Mouse (Mus musculus): Measurements from ENCODE around the gene Mrps17. TPM values are rescaled to one million over a fixed set of nuclear protein-coding genes. Genes with fewer than 3 reads are reported as not detected.

Mrps17 gene
- total RNA-seq, 2 experiments from 2014 or later: 78.0 to 87.8 TPM

DNA sequence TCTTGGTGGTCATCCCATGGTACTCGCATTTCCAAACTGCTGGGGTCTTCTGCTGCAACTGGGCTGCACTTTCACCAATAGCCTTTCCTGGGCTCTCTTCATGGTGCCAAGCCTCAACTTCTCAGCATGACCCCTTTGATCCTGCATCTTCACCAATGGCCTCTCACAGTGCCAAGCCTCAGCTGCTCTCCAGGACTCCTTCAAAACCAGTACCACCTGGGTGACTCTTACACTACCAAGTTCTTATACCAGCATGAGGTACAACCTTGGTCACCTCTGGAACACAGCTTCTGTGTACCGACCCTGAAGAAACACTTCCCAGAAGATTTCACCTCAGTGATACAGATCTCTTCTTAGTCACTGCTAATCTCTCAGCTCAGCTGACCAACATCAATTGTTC lies 6.9 kb upstream of the Mrps17 start, which contains the start of gene Sept14:
Gene Sept14, minus strand, starts transcription at position 101 of the 400 bp plus-strand sequence.
- H3K4me3 ChIP-seq: no peak within 1 kb of the TSS
- intact Hi-C loops (cut with DNase I): no loop called here
- no peak for DNase-seq (ENCODE audit: extremely low spot score in 1 of 2, low spot score in 2 of 2)
- H3K27ac ChIP-seq: no peak within 1 kb of the TSS
- no peak for TF ChIP-seq CTCF (IDR thresholded peaks at IDR 0.05)

DNA sequence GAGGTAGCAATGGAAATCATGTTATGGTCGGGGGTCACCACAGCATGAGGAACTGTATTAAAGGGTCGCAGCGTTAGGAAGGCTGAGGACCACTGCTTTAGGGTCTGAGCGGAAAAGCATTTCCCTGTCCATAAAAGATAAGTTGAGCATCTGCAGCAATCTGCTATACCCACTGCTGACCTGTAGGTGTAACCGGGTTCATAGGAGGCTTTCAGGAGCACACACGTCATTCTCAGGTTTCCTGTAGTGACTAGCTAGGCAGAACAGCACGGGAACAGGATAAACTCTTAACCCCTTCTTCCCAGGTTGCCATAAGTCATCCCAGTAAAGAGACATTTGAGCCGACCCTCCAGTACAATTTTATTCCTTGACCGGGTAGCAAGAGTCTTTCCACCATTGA lies 1.7 kb downstream of the Mrps17 start:
- no peak overlapping the region for H3K4me3 ChIP-seq
- TF ChIP-seq CTCF (IDR thresholded peaks at IDR 0.05): no peak; the same call in 1 of the 2 replicates
- no peak for DNase-seq (ENCODE audit: extremely low spot score in 1 of 2, low spot score in 2 of 2)
- no peak overlapping the region for H3K27ac ChIP-seq
- intact Hi-C loops (cut with DNase I): no loop called here

DNA sequence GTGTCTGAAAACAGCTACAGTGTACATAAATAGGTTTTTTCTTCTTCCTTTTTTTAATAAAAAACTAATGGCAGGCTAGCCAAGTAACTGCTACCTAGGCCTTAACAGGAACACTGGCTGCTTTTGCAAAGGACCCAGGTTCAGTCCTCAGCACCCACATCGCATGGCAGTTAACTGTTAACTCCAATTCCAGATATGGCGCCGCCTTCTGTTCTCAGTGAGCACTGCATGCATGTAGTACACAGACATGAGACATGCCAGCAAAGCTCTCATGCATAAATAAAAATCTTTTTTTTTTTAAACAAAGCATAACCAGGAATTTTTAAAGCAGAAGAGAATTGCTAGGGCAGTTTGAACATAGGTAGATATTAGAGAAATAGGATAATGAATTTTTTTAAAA lies 4.9 kb downstream of the Mrps17 start:
- intact Hi-C loops (cut with DNase I): no loop called here
- H3K4me3 ChIP-seq: no peak overlapping the region
- no peak overlapping the region for H3K27ac ChIP-seq
- DNase-seq (ENCODE audit: extremely low spot score in 1 of 2, low spot score in 2 of 2): no peak
- TF ChIP-seq CTCF (IDR thresholded peaks at IDR 0.05): peak; percentile 9

DNA sequence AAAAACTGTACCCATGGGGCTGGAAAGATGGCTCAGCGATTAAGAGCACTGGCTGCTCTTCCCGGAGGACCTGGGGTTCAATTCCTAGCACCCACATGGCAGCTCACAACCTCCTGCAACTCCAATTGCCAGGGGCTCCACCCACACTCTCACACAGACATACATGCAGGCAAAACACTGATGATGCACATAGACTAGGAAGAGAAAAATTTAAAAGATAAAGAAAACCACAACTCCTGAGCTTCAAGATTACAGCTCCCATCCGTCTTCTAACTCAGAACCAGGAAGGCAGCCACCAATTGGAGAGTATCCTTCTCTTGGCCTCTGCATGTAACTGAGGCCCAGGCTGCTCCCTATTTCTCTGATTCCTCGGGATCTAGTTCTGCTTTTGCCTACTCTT lies 9.0 kb downstream of the Mrps17 start:
- TF ChIP-seq CTCF (IDR thresholded peaks at IDR 0.05): no peak
- intact Hi-C loops (cut with DNase I): loop anchor here (2.0 kb wide), 1 partner anchor 53 kb away; the partner anchor contains the start of gene Zfp11
- Histone ChIP-seq H3K4me3 (peak overlapping the region; percentile 68), H3K27ac (peak overlapping the region; percentile 92; the same call in 1 of the 2 replicates)
- no peak for DNase-seq (ENCODE audit: extremely low spot score in 1 of 2, low spot score in 2 of 2)

DNA sequence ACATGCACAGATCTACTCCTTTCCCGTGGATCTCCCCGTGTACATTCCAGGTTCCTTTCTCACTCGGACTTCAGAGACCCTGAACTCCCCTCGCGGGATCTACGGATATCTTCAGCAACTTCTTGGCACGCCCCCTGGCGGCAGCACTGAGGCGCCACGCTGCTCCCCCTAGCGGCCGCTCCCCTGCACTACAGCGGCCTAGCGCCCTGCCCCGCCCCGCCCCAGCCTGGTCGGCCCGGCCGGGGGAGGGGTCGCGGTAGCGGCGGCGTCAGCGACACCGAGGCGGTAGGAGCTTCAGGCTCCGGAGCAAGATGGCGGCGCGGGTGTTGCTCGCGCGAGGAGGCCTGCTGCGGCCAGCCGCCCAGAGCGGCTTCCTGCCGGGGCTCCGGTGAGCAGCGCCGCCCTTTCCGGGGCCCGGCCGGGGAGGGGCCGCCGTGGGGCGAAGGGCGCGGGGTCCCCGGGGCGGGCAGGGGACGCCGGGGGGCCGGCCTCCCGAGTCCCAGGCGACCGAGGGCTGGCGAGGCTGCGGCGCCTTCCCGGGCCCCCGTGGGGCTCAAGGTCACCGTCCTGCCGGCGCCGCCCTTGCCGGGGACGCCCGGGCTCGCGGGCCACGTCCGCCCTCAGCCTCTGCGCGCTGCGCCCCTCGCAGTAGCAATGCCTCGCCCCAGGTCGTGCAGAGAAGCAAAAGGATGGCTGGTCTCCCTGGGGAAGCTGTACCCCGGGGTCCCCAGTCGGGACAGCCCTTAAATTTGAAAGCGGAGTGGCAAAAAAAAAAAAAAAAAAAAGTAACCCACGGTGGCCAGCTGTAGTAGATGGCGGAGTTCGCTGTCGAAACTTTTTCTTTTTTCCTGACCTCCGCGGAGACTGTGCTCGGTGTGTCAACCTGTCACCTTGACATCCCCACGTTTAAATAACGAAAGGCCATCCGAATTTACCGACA lies 9.8 kb downstream of the Mrps17 start, which contains the start of gene Nipsnap2:
Gene Nipsnap2, plus strand, starts transcription at position 230 of the 940 bp plus-strand sequence.
- Histone ChIP-seq H3K27ac (peak within 1 kb of the TSS; percentile 92), H3K4me3 (peak within 1 kb of the TSS; percentile 68)
- intact Hi-C loops (cut with DNase I): loop anchor here (2.0 kb wide), 1 partner anchor 54 kb away; the partner anchor contains the start of gene Zfp11
- DNase-seq (ENCODE audit: extremely low spot score in 1 of 2, low spot score in 2 of 2): peak; percentile 91 to 98
- TF ChIP-seq CTCF (IDR thresholded peaks at IDR 0.05): no peak; the same call in none of the 2 replicates

DNA sequence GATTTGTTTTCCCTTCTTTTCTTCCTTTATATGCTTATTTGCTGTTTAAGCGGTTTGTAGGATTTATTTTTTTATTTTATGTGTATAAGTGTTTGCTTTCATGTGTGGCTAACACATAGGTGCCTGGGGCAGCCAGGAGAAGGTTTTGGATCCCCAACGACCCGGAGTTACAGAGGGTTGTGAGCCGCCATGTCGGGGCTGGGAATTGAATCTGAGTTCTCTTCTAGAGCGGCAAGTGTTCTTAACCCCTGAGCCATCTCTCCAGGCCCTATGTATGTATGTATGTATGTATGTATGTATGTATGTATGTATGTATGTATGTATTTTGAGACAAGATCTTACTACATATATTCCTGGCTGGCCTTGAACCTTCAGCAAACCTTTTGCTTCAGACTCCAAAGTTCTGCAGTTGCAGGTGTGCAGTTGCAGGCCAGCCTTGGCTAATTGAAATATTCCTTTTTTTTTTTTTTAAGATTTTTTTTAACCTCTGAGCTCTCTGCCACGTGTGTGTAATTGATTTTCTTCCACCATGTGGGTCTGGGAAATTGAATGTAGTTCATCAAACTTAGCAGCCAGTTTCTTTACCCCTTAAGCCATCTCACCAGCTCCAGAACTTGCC lies 10.6 kb downstream of the Mrps17 start:
- peak overlapping the region; percentile 92 for H3K27ac ChIP-seq
- intact Hi-C loops (cut with DNase I): loop anchor here (2.0 kb wide), 1 partner anchor 55 kb away; the partner anchor contains the start of gene Zfp11
- no peak for TF ChIP-seq CTCF (IDR thresholded peaks at IDR 0.05)
- H3K4me3 ChIP-seq: peak overlapping the region; percentile 68
- DNase-seq (ENCODE audit: extremely low spot score in 1 of 2, low spot score in 2 of 2): no peak

DNA sequence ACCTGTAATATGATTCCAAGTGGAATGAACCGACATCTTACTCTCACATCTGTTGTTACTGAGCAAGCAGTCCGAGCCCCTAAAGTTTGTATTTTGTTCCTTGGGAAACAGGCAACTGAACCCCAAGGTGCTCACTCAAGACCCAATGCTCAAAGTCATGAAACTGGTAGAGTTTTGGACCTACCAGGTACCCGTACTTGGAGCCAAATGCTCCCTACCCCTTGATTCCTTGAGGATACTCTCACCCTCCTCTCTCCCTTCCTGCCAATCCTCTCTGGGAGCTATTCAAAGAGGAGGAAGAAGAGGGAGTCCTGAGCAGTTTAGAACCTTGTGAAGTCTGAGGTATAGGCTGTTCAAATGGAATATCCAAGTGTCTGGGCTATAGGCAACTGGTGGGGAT lies 11.5 kb downstream of the Mrps17 start:
- no peak for TF ChIP-seq CTCF (IDR thresholded peaks at IDR 0.05)

DNA sequence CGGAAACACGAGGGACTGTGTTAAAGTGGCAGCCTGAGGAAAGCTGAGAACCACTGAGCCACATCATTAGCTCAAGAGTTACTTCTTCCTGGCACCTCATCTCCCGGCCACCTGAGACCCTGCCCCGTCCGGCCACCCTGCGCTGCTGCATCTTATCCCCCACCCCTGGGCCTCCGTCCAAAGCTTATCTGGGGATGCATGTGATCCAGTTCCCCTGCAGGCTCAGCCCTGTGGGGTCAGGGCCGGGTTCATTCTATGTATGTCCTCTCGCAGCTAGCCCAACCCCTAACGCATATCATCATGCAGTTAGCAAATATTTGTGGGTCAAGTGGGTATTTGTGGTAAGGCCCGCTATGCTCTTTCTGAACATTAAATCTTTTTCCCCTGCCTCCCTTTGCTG lies 14.0 kb downstream of the Mrps17 start:
- intact Hi-C loops (cut with DNase I): no loop called here
- Histone ChIP-seq H3K27ac (no peak overlapping the region), H3K4me3 (no peak overlapping the region)
- TF ChIP-seq CTCF (IDR thresholded peaks at IDR 0.05): no peak
- DNase-seq (ENCODE audit: extremely low spot score in 1 of 2, low spot score in 2 of 2): no peak

More for the DNA sequence above, 11.5 kb downstream of the Mrps17 start:
- no peak overlapping the region for H3K27ac ChIP-seq
- H3K4me3 ChIP-seq: no peak overlapping the region
- intact Hi-C loops (cut with DNase I): no loop called here
- DNase-seq (ENCODE audit: extremely low spot score in 1 of 2, low spot score in 2 of 2): no peak

DNA sequence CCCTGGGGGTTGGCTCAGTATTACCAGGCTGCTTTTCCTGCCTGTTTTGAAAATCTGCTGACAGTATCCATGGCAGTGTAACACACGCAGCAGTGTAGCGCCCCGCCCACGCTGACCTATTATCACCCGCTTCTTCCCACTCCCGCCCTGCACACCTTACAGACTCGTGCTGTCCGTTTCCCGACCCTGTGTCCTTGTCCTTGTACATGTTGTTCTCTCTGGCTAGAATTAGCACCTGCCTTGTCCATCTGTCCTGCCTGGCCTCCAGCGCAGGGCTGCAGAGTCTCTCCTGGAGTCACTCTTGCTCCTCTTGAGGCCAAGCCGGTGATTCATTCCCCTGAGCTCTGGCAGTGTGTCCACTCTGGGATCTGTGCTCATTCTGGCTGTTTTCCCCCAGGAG lies 15.0 kb downstream of the Mrps17 start:
- H3K4me3 ChIP-seq: no peak overlapping the region
- intact Hi-C loops (cut with DNase I): no loop called here
- no peak for DNase-seq (ENCODE audit: extremely low spot score in 1 of 2, low spot score in 2 of 2)
- no peak for TF ChIP-seq CTCF (IDR thresholded peaks at IDR 0.05)
- H3K27ac ChIP-seq: no peak overlapping the region

DNA sequence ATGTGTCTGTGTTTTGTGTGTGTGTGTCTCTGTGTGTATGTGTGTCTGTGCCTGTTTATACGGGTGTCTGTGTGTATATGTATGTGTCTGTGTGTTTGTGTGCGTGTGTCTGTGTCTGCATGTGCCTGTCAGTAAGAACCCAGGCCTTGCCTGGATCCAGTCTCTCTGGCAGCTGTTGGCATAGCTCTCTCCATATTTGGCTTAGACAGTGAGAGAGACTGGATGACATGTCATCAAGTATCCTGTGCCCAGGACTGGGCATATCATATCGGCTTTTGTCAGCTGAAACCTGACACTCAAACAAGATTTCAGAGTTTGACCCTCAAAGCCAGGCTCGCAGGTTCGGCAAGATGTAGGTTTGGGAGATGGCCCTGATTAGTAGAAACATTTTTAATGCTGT lies 15.7 kb downstream of the Mrps17 start:
- no peak for TF ChIP-seq CTCF (IDR thresholded peaks at IDR 0.05)

DNA sequence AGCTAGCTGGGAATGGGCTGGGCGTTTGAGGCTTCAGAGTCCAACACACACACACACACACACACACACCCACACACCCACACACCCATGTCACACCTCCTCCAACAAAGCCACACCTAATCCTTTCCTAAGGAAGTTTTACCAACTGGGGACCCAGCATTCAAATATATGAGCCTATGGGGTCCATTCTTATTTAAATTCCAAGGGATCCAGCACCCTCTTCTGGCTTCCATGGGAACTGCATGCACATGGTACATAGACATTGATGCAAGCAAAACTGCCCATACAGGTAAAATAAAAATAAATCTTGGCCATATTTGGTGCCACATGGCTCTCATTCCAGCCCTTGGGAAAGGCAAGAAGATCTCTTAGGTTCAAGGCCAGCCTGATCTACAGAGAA lies 25.7 kb downstream of the Mrps17 start:
- intact Hi-C loops (cut with DNase I): loop anchor here (5.0 kb wide), 1 partner anchor 129 kb away; no protein-coding TSS in a partner anchor
- TF ChIP-seq CTCF (IDR thresholded peaks at IDR 0.05): peak; percentile 61
- Histone ChIP-seq H3K4me3 (no peak overlapping the region), H3K27ac (no peak overlapping the region)
- DNase-seq (ENCODE audit: extremely low spot score in 1 of 2, low spot score in 2 of 2): no peak

More for the DNA sequence above, 15.7 kb downstream of the Mrps17 start:
- intact Hi-C loops (cut with DNase I): no loop called here
- no peak for DNase-seq (ENCODE audit: extremely low spot score in 1 of 2, low spot score in 2 of 2)
- Histone ChIP-seq H3K4me3 (no peak overlapping the region), H3K27ac (no peak overlapping the region)

Measured in left cerebral cortex, adult 2 months (tissue).